Mouse (Mus musculus) megakaryocyte-erythroid progenitor cell, adult 5-6 weeks (primary cell): Measurements from ENCODE around the gene Usp15. TPM values are rescaled to one million over a fixed set of nuclear protein-coding genes. Genes with fewer than 3 reads are reported as not detected.

Experiments used
- ATAC-seq: replicated peaks from 2 replicates; pipeline ENCODE4 v1.8.0; 2016; ENCODE audit warnings: mild to moderate bottlenecking, inconsistent platforms; ENCODE audit not compliant: severe bottlenecking, poor library complexity, low FRiP score, low TSS enrichment
- total RNA-seq, 2 experiments: library from RNA; stranded (forward) in 1 of 2; stranded (reverse) in 1 of 2; fragments of 200-1000, 215-1000 nt in 1 of 2; fragments of >200 nt in 1 of 2; fragmentation: Nextera tagmentation in 1 of 2; gene quantifications; 2 replicates each; pipeline ENCODE4 v1.2.3; 2014 to 2017

Usp15 gene
- total RNA-seq, 2 experiments from 2014 or later, result 238 to 392 TPM

DNA sequence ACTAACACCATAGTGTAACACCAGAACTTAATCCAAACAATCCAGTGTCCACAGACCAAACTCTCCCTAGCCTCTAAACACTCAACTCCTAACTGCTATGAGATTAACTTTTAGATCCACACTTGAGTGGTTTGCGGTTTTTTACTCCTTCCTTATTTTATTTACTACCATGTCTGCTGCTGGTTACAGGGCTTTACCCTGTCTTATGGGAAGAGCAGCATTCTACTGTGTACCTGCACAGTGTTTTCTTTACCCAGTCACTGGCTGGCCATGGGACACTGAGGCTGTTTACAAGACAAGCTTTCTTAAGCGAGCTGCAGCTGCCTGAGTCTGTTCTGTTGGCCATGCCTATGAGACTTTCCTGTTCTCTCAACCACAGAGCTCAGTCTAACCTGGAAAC, 13.1 kb downstream of the Usp15 start:
- peak; percentile 52 for ATAC-seq

DNA sequence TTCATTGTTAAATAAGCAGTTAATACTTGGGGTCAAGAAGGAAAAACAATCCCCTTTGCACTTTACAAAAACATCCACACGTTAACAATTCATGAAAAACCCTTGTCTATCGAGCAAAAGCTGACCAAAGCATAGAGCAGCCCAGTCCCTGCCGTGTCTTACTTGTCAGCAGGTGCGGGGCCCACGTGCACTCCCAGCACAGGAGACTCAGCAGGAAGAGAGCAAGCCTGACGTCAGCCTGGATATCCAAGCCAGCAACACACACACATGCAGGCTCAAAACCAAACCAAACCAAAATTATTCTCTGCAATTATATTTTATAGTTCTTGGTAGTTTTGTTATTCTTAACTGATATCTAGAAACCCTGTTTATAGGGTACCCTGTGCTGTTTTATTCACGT, 13.6 kb downstream of the Usp15 start:
- ATAC-seq, result peak; percentile 58

DNA sequence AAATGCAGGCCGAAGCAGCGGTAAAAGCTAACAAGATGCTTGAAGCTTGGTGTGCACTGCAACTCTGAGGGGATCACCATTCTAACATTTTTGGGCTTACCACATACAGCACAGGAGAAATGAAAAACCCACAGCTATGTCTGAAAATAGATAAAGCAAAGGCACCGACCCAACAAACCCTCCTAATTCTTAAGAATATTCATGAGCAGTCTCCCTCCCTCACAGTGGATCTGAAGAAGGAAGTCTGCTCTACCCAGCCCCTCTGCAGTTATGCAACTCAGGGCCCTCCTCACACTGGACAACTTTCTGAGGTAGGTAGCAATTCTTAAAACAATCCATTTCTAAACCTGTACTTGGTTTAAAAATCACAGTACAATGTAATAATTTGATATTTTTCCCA, 14.4 kb downstream of the Usp15 start:
- no peak for ATAC-seq

DNA sequence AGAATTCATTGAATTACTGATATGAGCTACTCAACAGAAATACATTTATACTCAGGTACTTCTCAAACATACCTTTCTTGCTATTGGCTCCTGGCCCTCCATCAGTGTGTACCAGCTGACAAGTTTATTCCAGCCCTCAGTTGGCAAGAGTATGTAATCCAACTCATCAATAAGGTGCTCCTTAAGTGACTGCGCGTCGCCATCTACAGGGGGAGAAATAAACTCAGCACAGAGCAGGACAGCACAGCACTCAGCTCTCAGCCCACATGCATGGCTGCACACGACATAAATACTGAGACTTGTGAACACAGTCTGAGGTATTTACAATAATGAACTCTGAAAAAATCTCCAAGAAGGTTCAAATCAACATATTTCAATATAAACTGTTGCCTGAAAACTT, 21.0 kb downstream of the Usp15 start:
- ATAC-seq, result peak; percentile 85

DNA sequence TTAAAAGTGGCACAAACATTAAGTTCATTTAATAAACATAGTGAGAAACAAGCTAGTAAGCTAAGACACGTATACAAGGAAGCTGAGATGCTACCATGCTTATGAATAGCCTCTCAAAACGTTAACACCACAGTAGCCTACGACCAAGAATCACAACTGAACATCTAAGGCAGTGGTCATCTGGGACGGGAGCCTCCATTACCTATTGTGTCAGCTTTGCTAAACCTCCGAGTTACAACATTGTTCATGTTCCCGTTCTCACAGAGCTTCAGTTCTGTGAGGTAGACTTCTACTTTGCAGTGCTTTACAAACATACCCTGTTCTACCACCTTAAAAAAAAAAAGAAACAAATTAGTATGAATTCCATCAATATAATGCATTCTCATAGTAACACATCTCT, 25.9 kb downstream of the Usp15 start:
- ATAC-seq, result no peak

DNA sequence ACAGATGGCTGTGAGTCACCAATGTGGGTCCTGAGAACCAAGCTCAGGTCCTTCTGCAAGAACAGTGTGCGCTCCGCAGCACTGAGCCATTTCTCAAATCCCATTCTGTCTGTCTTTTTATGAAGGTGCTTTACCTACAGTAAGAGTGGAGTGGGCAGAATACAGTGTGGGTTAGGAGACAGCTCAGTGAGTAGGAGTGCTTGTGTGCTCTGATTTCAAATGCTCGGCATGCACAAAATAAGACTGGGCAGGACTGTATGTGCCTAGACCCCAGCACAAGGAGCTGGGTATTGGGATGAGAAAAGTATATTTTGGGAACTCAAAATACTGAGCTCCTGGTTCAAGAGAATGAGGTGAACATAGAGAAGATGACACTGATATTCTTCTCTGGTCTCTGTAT, 31.3 kb downstream of the Usp15 start:
- no peak for ATAC-seq

DNA sequence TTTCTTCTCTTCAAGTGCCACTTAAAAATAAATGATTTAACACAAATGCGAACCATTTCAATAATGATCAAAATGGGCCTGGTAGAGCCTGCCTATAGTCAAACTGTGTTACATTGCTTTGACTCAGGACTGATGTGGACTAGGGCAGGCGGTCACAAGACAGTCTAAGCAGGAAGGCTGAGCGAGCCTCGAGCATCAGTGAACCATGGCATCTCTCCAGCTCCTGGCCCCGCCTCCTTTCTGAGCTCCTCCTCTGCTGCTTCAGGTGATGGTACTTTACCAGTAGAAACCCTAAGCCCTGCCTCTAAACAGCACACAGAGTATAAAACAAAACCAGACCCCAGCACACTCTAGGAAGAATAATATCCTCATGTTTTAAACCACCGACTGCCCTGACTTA, 36.3 kb downstream of the Usp15 start:
- peak; percentile 59 for ATAC-seq

DNA sequence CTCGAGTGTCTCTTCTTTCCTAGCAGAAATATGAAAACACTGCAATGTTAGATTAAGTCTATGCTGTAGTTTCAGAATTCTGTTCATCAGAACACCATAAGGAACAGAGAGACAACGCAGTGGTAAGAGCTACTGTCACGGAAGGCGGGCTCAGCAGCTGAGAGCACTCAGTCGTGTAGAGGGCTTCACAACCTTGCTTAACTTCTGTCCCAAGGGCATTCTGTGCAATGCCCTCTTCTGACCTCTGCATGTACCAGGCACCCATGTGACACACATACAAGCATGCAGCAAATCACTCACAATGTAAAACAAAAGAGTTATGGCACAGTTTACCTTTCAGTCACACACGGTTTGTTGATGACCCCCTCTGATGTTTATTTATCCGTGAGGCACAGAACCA, 37.5 kb downstream of the Usp15 start:
- no peak for ATAC-seq

DNA sequence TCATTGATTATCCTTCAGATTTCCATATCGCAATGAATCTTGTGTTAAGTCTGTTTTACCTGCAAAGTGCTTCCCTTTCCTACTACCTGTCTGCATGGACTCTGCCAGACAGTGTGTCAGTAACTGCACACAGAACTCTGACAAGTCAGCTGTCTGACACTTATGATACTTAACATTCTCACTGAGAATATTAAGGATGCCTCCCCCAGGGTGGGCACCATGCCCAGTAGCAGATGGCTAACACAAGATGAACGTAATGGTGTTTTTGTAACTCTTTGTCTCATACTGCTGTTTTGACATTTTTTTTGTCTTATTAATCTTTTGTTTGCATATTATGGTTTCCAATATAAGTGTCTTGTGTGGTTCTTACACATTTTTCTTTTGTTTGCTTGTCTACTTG, 40.4 kb downstream of the Usp15 start:
- no peak for ATAC-seq

DNA sequence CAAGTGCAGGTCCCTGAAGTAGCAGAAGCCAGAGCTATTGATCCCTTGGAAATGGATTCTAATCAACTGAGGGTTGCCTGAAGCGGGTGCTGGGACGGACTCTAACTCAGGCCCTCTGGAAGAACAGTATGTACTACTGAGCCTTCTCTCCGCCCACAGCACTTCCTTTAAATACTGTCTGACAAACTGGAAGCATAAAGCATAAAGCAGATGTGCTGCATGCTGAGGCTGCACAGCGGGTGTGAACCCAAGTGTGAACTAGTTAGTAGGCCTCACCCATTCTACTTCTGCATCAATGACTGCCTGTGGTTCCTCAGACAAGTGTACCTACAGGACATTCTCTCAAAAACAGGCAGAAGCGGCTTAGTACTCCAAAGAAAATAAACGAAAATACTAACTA, 41.0 kb downstream of the Usp15 start:
- 0 out of 2 replicates have a peak, but pooled peaks have one; percentile 13 for ATAC-seq

DNA sequence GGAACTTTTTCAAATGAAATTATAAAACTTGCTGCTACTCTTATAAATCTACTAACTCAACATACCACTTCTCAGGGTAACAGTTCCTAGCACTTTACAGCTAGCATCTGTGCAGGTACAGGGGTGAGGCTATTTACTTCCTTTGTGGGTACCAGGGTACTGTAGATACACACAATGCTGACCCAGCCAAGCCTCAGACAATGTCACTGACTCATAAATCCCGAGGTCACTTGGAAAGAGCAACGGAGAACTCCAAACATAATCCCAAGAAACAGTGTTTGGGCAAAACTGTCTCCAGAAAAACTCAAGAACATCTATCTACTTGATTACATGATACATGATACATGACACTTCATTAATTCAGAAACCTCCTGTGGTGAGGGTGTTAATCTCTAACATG, 43.5 kb downstream of the Usp15 start:
- no peak for ATAC-seq

DNA sequence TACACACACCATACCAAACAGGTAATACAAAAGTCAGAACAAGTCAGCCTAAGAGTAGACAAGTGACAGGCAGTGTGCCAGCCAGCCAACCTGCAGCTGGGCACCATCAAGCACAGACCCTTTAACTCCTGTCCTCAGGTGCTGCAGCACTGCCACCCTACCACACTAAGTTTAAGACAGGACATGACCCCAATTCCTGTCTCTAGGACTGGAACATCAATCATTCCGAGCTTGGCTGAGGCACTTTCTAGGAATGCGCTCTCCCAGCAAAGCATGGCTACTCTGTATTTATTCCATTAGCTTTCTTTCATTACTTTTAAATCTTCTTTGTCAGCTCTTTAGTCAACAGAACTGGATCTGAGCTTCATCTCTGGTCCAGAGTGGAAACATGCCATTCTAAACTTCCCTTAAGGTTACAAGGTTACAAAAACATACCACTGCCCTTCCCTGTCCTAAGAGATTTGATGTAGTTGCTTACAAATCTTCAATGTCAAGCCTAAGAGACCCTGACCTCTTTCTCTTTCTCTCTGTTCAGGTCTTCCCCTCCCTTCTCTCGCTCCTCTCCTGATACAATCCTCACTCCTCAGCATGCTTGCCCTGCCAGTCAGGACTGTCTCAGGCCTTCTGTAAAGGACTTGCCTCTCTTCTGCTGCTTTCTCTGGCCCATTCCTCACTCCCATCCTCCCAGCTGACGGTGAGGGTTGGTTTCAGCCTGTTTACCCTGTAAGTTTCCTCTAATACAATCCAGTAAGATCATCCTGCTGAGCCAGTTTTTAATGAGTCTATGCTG, 48.6 kb downstream of the Usp15 start:
- peak; percentile 29; the same call in 1 of the 2 replicates for ATAC-seq

DNA sequence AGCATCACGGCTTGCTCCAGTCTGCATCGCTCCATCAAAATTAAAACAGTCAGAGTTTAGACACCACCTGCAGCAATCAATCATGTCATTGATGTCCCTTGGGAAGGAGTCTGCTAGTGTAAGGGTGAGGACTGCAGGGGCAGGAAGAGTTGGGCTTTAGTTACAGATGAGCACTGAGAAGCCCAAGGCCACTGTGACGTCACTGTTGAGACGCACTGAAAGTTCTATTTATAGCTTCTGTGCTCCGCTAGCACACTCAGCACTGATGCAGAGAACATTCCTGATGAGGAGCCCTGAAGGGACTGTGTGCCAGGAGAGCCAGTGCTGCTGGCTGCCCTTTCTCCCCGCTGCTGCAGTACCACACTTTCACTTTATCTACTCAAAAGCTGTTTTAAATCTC, 49.6 kb downstream of the Usp15 start:
- no peak for ATAC-seq

DNA sequence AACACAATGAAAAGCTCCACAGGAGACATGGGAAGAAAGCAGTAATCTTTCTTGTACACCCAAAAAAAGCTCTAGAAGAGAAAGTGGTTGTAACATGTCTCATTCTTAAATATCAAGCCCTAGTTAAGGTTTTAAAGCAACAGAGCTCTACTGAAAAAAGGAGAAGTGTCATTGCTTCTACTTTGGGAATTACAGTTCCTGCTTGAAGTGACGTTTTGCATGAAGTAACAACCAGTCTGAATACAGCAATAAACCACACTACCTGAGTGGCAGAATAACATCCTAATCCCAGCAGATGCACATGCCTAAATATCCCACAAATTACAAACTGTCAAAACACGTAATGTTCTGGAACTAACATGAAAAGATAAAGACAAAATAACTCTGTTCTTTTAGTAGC, 50.4 kb downstream of the Usp15 start:
- no peak for ATAC-seq

DNA sequence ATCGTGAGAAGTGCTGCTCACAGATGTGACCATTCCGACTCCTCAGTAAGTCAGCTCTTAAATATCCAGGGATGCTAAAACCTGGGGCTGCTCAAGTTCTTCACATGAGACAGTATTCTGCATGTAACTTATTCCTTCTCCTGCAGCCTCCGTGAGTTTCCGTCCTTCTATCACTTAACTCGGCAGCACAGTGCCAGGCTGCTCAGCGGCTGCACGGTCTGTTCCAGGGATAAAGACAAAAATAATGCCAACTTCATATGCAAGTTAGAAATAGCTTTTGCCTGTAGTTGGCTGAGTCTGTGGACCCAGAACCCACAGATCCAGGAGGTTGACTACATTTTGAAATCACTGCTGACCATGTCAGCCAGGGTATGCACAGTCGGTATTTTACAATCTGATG, 52.5 kb downstream of the Usp15 start:
- no peak for ATAC-seq

DNA sequence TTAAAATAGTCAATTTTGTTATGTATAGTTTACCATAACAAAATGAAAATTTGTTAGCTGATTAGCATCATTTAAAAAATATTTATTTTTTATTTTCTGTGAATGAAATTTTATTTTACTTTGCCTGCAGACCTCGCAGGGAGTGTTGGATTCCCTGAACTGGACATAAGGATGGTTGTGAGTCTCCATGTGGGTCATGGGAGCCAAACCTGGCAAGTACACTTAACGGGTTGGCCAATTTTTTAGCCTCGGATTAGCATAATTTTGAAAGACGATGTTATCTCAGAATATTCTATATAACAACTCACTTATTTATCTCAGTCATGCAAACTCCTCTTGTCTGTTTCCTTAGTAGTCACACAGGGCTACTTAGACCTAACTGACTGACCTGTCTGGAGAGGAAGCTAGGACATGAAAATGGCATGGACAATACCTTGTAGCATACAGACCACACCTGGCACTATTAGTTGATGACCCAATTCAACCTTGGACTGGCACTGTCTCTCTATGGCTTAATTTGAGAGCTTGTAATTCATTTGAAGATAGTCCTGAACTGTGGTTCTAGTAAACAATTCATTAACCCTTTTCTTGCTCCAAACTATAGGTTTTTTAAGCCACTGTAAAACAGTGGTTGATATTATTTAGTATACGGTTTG, 54.3 kb downstream of the Usp15 start:
- no peak for ATAC-seq

DNA sequence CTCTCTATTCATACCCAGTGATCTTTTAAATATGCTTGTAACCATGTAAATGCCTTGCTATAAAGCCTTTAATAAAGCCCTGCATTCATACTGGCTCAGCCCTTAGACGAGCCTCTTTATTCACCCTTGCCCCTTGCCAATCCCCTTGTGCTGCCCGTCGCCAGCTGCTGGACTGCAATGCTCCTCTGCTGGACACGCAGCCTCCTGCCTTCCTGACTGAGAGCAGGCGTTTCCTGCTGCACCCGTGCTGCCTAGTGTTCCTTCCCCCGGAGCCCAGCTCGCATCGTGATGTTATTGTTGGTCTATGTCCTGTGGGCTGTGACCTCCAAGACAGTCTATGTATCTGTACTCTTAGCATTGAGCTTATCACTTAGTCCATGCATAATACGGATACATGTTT, 61.0 kb downstream of the Usp15 start:
- no peak for ATAC-seq

DNA sequence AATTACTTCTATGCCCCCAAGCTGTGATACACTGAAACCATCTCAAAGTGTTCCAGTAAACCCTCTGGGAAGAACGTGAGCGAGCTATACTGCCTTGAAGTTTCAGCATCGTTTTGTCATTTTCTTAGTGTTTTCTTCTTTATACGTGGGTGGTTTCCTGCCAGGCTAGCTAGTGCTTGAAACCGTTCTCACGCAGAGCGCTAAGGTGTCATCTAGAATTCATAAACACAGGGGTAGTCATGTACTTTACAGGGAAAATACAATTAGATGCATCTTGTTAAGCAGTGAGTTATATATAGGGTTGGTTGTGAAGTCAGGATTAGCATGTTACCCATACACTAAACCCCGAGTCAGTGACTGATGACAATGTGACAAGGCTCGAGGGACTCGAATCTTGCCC, 65.3 kb downstream of the Usp15 start:
- ATAC-seq, result no peak

DNA sequence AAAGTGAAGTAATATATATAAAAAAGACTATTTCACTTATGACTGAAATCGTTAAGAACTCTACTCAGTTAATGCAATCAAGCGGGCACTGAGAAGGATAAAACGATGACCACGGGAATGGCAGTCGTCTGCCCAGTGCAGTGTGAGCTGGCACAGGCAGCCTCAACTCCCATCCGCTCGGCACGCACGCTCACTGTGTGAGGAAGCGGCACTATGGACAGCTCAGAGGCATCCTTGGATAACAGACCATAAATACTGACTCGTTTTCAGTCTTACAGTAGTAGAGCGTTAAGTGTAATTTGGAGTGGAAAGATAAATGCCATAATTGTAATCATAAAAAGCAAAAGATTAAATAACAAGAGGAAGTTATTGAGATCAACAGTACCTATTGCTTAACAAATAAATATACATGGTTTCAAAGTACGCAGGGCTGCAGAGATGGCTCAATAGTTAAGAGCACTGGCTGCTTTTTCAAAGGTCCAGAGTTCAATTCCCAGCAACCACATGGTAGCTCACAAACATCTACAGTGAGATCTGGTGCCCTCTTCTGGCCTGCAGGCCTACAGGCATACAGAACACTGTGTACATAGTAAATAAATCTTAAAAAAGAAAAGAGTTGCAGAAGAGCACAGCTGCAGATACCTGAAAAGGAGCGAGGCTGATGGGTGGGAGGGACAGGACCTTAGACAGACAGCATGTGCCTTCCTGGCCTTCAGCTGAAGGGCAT, 76.0 kb downstream of the Usp15 start:
- ATAC-seq, result no peak

DNA sequence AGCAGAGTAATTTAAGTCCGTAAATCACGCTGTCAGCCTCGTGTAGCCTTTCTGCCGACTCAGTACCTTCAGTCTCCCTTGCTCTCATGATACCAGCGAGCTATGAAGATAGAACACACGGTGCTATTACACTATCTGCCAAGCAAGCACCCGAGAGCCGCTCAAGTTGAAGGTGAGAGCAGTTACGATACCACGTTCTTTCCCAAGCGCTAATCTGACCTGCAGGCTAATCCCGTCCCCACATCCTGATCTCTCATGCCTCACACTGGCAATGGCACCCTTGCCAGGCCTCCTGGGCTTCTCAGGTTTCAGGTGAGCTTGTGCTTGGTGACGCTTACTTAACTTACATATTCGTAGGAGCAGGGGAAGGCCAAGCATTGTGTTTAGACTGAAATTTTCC, 79.9 kb downstream of the Usp15 start:
- ATAC-seq, result no peak

DNA sequence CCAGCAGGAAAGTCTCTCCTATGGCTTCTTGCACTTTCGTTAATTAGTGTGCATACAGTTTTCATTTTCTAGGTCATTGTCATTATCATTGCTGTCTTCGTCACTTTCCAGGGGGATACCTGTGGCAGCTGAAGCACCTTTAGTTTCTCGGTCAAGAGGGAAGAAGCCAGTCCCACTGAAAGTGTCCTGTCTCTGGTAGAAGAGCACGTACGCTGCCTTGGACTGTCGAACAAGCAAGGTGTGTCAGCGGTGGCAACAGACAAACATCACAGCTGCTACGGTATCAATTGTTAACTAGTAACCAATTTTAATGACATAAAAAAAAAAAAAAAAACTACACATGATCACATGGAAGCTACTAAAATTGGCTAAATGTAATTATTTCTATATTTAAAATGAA, 83.3 kb downstream of the Usp15 start:
- no peak for ATAC-seq
